Mouse (Mus musculus) forebrain, postnatal 0 days (tissue): Measurements from ENCODE around the gene Gm49353. TPM values are rescaled to one million over a fixed set of nuclear protein-coding genes. Genes with fewer than 3 reads are reported as not detected.

Source experiments
- ATAC-seq: fragments of 200-750 bp; cut with Nextera tagmentation; 2 replicates; pipeline ENCODE4 v1.8.0; 2017; ENCODE audit warnings: mild to moderate bottlenecking, moderate library complexity
- DNase-seq: peaks from one replicate; pipeline ENCODE4 v3.0.0-alpha.2; 2015
- H3K27ac ChIP-seq: fragments of 300-500 bp; sonication (generic); 2 replicates; pipeline ENCODE4 v1.5.1; 2014; ENCODE audit warnings: low read depth, mild to moderate bottlenecking, antibody characterized with exemption, low read length, moderate library complexity, mixed read lengths
- H3K27me3 ChIP-seq: fragments of 300-500 bp; sonication (generic); 2 replicates; pipeline ENCODE4 v1.6.1; 2014; ENCODE audit warnings: mild to moderate bottlenecking, low read length, mixed read lengths; ENCODE audit not compliant: insufficient read depth
- H3K36me3 ChIP-seq: fragments of 300-500 bp; sonication (generic); 2 replicates; pipeline ENCODE4 v1.6.1; 2014; ENCODE audit warnings: mild to moderate bottlenecking, moderate library complexity; ENCODE audit not compliant: insufficient read depth
- H3K4me1 ChIP-seq: fragments of 300-500 bp; sonication (generic); 2 replicates; pipeline ENCODE4 v1.6.1; 2014; ENCODE audit warnings: antibody characterized with exemption; ENCODE audit not compliant: insufficient read depth
- H3K4me2 ChIP-seq: fragments of 300-500 bp; sonication (generic); 2 replicates; pipeline ENCODE4 v1.6.1; 2014; ENCODE audit warnings: low read depth, mild to moderate bottlenecking, moderate library complexity
- H3K4me3 ChIP-seq: fragments of 300-500 bp; sonication (generic); 2 replicates; pipeline ENCODE4 v1.5.1; 2014; ENCODE audit warnings: low read depth, low read length, mixed read lengths
- H3K9ac ChIP-seq: fragments of 300-500 bp; sonication (generic); 2 replicates; pipeline ENCODE4 v1.6.1; 2014; ENCODE audit warnings: mild to moderate bottlenecking
- H3K9me3 ChIP-seq: fragments of 300-500 bp; sonication (generic); 2 replicates; pipeline ENCODE4 v1.6.1; 2016; ENCODE audit warnings: low read length
- CTCF ChIP-seq: sonication (generic); IDR thresholded peaks from 2 replicates; pipeline ENCODE4 v1.5.1; 2016; ENCODE audit warnings: antibody characterized with exemption, control low read depth, low read depth
- WGBS: fragments of 180-500 bp; shearing (Covaris S2); extraction: QIAGEN DNeasy Blood & Tissue Kit; methylation state at CpG from one replicate; pipeline ENCODE4 v1.1.7; 2014; 5-methylcytosine and 5-hydroxymethylcytosine counted together
- polyA plus RNA-seq: library from polyadenylated mRNA; unstranded; fragments of >200 nt; fragmentation: Nextera tagmentation; extraction: Ambion mirVana; gene quantifications from 2 replicates; pipeline ENCODE4 v1.2.1, GENCODE M21; 2015
- total RNA-seq: library from RNA; depleted of rRNA; stranded (reverse); fragments of >200 nt; gene quantifications from 2 replicates; pipeline ENCODE4 v1.2.3, GENCODE M21; 2014

Gene Gm49353
- total and polyA plus RNA-seq, 2 experiments from 2014 or later, result 17.0 to 38.7 TPM

DNA sequence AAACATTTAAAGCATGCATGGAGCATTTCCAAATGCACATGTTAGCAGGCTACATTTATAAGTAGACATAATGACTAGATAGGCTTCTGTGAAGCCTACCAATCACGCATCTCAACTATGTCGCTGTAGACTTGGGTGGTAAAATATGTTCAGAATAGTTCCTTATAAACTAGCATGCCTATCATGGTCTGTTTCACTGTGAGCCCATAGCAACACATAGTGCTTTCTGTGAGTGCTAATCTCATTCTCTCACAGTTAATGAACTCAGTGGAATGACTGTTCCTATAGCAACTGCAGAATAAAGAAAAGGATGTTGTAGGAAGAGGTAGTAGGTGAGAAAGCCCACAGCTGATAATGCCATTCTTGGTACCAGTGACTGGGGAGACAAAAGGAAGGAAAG is 17.7 kb upstream of the Gm49353 start:
- 34% methylated on average over 2 of the region's 2 CpGs for WGBS
- no peak; the same call in 1 of the 2 replicates for ATAC-seq

DNA sequence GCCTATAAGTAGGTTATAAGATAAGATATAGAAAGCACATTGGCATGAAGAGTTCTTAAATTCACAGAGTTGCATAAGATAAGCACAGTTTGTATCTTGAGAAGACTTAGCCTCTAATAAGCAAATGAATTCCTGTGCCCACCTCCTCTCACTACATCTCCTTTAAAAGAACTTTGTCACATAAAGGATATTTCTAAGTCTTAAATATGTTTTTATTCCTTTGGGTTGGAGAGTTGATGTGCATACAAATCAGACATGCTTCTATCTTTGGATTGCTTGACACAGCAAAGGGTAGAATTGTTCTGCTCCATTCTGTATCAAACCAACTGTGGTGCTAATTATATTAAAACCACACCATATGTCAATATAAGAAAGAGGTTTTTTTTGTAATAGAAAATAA is 5.0 kb upstream of the Gm49353 start:
- DNase-seq (no peak), ATAC-seq (no peak)
- no peak overlapping the region for H3K27ac ChIP-seq
- H3K27me3 ChIP-seq, result no peaks in the 10 kb centered on the region
- no peak overlapping the region for H3K4me3 ChIP-seq
- H3K9ac ChIP-seq, result no peak overlapping the region
- peaks cover 30% of the 10 kb centered on the region for H3K36me3 ChIP-seq
- no peaks in the 10 kb centered on the region for H3K9me3 ChIP-seq
- H3K4me2 ChIP-seq, result no peak overlapping the region
- TF ChIP-seq CTCF, result no peak
- no peaks in the 10 kb centered on the region for H3K4me1 ChIP-seq

More for the DNA sequence above, 17.7 kb upstream of the Gm49353 start:
- no peaks in the 10 kb centered on the region for H3K9me3 ChIP-seq
- TF ChIP-seq CTCF, result no peak
- no peak overlapping the region for H3K4me2 ChIP-seq
- no peak overlapping the region for H3K9ac ChIP-seq
- H3K36me3 ChIP-seq, result peaks cover 39% of the 10 kb centered on the region
- no peaks in the 10 kb centered on the region for H3K4me1 ChIP-seq
- no peaks in the 10 kb centered on the region for H3K27me3 ChIP-seq
- H3K27ac ChIP-seq, result no peak overlapping the region
- DNase-seq, result no peak
- H3K4me3 ChIP-seq, result no peak overlapping the region

DNA sequence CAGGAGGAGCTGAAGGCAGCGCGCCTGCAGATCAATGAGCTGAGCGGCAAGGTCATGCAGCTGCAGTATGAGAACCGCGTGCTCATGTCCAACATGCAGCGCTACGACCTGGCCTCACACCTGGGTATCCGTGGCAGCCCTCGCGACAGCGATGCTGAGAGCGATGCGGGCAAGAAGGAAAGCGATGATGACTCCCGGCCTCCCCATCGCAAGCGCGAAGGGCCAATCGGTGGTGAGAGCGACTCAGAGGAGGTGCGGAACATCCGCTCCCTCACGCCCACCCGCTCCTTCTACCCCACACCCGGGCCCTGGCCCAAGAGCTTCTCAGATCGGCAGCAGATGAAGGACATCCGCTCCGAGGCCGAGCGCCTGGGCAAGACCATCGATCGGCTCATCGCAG is 1.9 kb upstream of the Gm49353 start:
- ATAC-seq (no peak), DNase-seq (no peak)
- H3K9ac ChIP-seq, result no peak overlapping the region
- H3K27me3 ChIP-seq, result no peaks in the 10 kb centered on the region
- TF ChIP-seq CTCF, result no peak
- H3K36me3 ChIP-seq, result peaks cover 46% of the 10 kb centered on the region
- H3K4me1 ChIP-seq, result no peaks in the 10 kb centered on the region
- H3K9me3 ChIP-seq, result no peaks in the 10 kb centered on the region
- H3K27ac ChIP-seq, result no peak overlapping the region
- no peak overlapping the region for H3K4me2 ChIP-seq
- H3K4me3 ChIP-seq, result no peak overlapping the region
- WGBS, result 97% methylated on average over 33 of the region's 33 CpGs

DNA sequence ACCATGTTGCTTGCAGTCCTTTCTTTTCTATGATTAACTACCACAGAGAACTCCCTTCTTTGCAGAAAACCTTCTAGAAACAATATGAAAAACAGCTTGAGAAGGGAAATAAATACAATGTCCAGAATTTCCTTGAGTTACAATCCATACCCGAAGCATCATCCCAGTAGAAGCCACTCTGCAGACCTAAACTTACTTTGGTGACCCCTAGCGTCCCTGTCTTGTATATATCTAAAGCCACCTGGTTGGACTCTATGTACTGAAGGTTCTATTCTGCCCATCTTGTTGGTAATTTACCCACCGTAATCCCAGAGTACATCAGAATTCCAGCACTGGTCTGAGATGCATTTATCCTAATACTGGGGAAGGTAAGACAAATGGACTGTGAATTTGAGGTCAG is 1.1 kb downstream of the Gm49353 start:
- no peaks in the 10 kb centered on the region for H3K4me1 ChIP-seq
- no peak overlapping the region for H3K9ac ChIP-seq
- WGBS, result 74% methylated on average over 3 of the region's 3 CpGs
- H3K9me3 ChIP-seq, result no peaks in the 10 kb centered on the region
- ATAC-seq (no peak), DNase-seq (no peak)
- no peak for TF ChIP-seq CTCF
- peaks cover 57% of the 10 kb centered on the region for H3K36me3 ChIP-seq
- no peak overlapping the region for H3K27ac ChIP-seq
- no peak overlapping the region for H3K4me2 ChIP-seq
- H3K27me3 ChIP-seq, result no peaks in the 10 kb centered on the region
- no peak overlapping the region for H3K4me3 ChIP-seq

DNA sequence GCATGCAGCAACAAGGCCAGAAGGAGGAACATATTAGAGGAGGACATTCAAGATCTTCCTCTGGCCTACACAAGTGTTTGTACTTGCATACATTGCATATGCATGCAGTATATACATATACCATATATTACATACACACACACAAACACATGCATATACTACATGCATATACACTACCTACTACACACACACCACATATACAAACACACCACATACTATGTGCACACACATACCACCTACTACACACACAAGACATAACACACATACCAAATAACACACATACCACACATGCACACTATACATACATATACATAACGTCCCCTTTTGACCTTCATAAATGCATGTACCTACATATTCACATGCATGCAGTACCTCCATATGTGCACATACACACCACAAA is 1.9 kb downstream of the Gm49353 start:
- DNase-seq (no peak), ATAC-seq (peak; percentile 10; the same call in 1 of the 2 replicates)
- H3K4me1 ChIP-seq, result no peaks in the 10 kb centered on the region
- H3K27ac ChIP-seq, result no peak overlapping the region
- no peak overlapping the region for H3K9ac ChIP-seq
- H3K4me3 ChIP-seq, result no peak overlapping the region
- no peak overlapping the region for H3K4me2 ChIP-seq
- no peak for TF ChIP-seq CTCF
- no peaks in the 10 kb centered on the region for H3K27me3 ChIP-seq
- 95% methylated on average over 1 of the region's 1 CpGs for WGBS
- no peaks in the 10 kb centered on the region for H3K9me3 ChIP-seq
- peaks cover 55% of the 10 kb centered on the region for H3K36me3 ChIP-seq

DNA sequence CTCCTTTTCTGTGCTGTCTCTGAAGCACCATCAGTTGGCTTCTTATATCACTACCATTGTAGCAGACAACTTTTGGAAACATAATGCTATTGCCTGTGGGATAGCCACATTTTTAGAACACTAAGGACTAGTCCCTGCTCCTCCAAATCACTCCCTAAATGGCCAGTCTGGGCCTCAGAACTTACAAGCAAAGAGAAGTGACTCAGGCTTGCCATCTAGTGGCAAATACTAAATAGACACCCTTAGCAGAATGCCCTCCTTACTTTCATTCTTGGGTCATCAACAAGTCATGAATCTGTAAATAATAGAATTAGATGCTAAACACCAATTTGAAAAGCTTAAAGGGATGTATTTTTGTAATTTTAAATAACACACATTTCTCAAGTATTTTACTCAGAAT is 8.0 kb downstream of the Gm49353 start:
- ATAC-seq, result peak; percentile 58
- H3K9me3 ChIP-seq, result no peaks in the 10 kb centered on the region
- H3K27ac ChIP-seq, result no peak overlapping the region
- TF ChIP-seq CTCF, result peak; percentile 82
- peak; percentile 69 for DNase-seq
- H3K36me3 ChIP-seq, result peaks cover 28% of the 10 kb centered on the region
- H3K27me3 ChIP-seq, result no peaks in the 10 kb centered on the region
- no peak overlapping the region for H3K9ac ChIP-seq
- no peak overlapping the region for H3K4me2 ChIP-seq
- H3K4me1 ChIP-seq, result no peaks in the 10 kb centered on the region
- no peak overlapping the region for H3K4me3 ChIP-seq

DNA sequence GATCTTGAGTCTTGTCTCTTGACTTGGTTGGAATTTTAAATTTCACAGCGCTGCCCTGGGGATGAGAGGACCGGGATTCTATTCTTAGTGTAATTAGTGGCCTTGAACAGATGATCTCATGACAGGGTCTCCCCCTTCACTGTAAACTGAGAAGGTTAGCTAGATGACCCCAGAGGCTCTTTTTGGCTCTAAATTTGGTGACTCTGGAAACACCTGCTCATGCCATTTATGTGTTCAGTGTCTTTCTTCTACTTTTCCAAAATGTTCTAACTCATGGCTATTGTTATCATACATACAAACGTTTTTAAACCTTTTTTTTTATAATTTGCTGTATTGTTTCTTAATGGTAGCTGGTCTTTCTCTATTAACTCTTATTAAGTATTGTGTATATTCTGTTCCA is 10.0 kb downstream of the Gm49353 start:
- ATAC-seq (no peak), DNase-seq (no peak)
- Histone ChIP-seq H3K4me2 (no peak overlapping the region), H3K4me3 (no peak overlapping the region), H3K36me3 (peaks cover 19% of the 10 kb centered on the region), H3K9me3 (no peaks in the 10 kb centered on the region), H3K4me1 (no peaks in the 10 kb centered on the region), H3K27me3 (no peaks in the 10 kb centered on the region), H3K9ac (no peak overlapping the region), H3K27ac (no peak overlapping the region)
- WGBS, result 54% methylated on average over 3 of the region's 3 CpGs
- TF ChIP-seq CTCF, result no peak

DNA sequence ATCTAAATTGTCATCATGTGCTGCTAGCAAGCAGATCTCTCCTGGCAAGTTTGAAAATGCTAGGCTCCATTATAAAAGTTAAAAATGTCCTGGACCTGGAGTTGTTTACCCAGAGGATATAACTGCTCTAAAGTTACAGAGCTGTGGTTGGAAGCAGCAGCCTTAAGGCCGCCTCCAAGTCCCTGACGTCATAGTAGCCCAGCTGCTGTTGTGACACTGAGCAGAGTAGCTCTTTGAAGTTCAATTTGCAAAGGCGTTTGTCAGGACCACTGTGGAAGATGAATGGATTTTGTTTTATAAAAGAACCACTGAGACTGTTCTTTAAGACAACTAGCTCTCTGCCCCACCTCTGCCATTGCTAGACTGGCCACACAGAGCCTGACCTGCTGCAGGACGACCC is 12.7 kb downstream of the Gm49353 start, which contains the start of gene 9330159F19Rik:
9330159F19Rik (plus strand) TSS at position 154 of the 400 bp plus-strand sequence.
- Histone ChIP-seq H3K4me2 (no peak within 1 kb of the TSS), H3K9me3 (no peaks in the 10 kb centered on the region), H3K27ac (no peak within 1 kb of the TSS; the same call in 1 of the 2 replicates), H3K4me1 (no peaks in the 10 kb centered on the region), H3K36me3 (peaks cover 8% of the 10 kb centered on the region; the same call in 1 of the 2 replicates), H3K4me3 (no peak within 1 kb of the TSS), H3K27me3 (no peaks in the 10 kb centered on the region), H3K9ac (no peak within 1 kb of the TSS)
- TF ChIP-seq CTCF, result no peak
- DNase-seq, result peak; percentile 50
- ATAC-seq, result peak; percentile 88
- WGBS, result 3% methylated on average over 4 of the region's 4 CpGs
